9 mouse cellular contexts compared by ENCODE assay signal in genomic region chr2:24568555-24568954, GRCm38 (mm10).
A peak's percentile ranks its signal among the peaks of the same experiment; 100 is the strongest.
DNase-seq lines count a peak whose midpoint lies in the region.
"Had no signal": no experiment of that assay in that cellular context is flagged by ENCODE, and none has a peak within 500 bp of the region (broad histone marks: within the 10 kb centered on the region; RNA-seq: fewer than 3 reads in every experiment).

No protein-coding gene starts in this region.

- no peaks in the 10 kb centered on the region for H3K4me1 ChIP-seq in heart, embryonic 10.5 days

- no peak overlapping the region for H3K27ac ChIP-seq in heart, embryonic 10.5 days

- H3K9me3 ChIP-seq in heart, embryonic 10.5 days: no peaks in the 10 kb centered on the region

- WGBS in heart, embryonic 10.5 days: 16% methylated on average over 3 of the region's 3 CpGs
- WGBS in large intestine, adult 2 months: 9% methylated on average over 3 of the region's 3 CpGs

- H3K27me3 ChIP-seq in heart, embryonic 10.5 days (ENCODE audit: insufficient read depth, poor library complexity, severe bottlenecking): peaks cover 10% of the 10 kb centered on the region
- no peaks in the 10 kb centered on the region for H3K27me3 ChIP-seq in splenic B cell, adult 2 months (ENCODE audit: control insufficient read depth, insufficient read depth, low read length, poor library complexity, severe bottlenecking)

- H3K36me3 ChIP-seq in heart, embryonic 10.5 days: no peaks in the 10 kb centered on the region
- H3K36me3 ChIP-seq in splenic B cell, adult 2 months (ENCODE audit: control insufficient read depth, insufficient read depth, low read length, poor library complexity, severe bottlenecking): no peaks in the 10 kb centered on the region

- no peak overlapping the region for H3K4me3 ChIP-seq in heart, embryonic 10.5 days
- H3K4me3 ChIP-seq: myocyte had no signal

- peak; percentile 66 for DNase-seq in heart, adult 8-10 months (ENCODE audit: low spot score)
- no peak for DNase-seq in heart, embryonic 10.5 days (ENCODE audit: low spot score)
- DNase-seq in thymus, postnatal 0 days (ENCODE audit: low spot score): peak; percentile 13
- DNase-seq in thymus, postnatal 25 days: no peak
- peak; percentile 67 to 88 for DNase-seq in cerebellum, postnatal 10 days
- peak; percentile 50 for DNase-seq in large intestine, adult 2 months (ENCODE audit: low read depth, low spot score)
- peak; percentile 11 for DNase-seq in splenic B cell, adult 2 months (ENCODE audit: low read depth, low spot score)
- DNase-seq in gastrocnemius, postnatal 25 days: no peak

Comparison
In these comparisons a context has a peak if more than half of its experiments do, and no peak if none do; other contexts are left out.
1. DNase-seq: peak in heart, adult 8-10 months (single experiment), thymus, postnatal 0 days (single experiment), cerebellum, postnatal 10 days (2 of 2), large intestine, adult 2 months (single experiment) and splenic B cell, adult 2 months (single experiment); none in heart, embryonic 10.5 days (single experiment), thymus, postnatal 25 days (single experiment) and gastrocnemius, postnatal 25 days (single experiment).